Mouse (Mus musculus) ES-Bruce4 (cell line): ENCODE results near the gene Ino80b.

ENCODE experiments used
- CTCF ChIP-seq: IDR thresholded peaks from one replicate; pipeline ENCODE4 v1.8.1; 2011; ENCODE audit warnings: low read depth, low read length
- POLR2A ChIP-seq: IDR thresholded peaks from one replicate; pipeline ENCODE4 v1.8.1; 2011; ENCODE audit warnings: low read length; ENCODE audit not compliant: insufficient read depth

DNA sequence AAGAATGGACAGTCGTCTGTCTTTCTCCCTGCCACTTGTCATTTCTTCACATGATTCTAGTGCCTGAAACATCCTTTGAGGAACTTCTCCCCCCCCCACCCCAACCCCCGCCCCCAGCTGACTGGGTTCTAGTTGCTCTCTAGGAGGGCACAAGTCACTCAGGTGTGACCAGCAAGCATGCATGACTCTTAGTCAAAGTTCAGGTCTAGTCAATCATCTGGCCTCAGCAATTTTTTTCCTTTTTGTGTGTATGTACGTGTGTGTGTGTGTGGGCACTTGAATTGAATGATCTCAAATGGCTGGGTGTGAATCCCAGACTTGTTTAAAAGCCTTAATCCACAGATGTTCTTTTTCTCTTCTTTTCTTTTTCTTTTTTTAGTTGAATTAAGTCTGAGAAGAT lies 9.0 kb upstream of the Ino80b start:
- TF ChIP-seq POLR2A (no peak), CTCF (no peak)
